Mouse (Mus musculus): Measurements from ENCODE around the gene Polr2f. TPM values are rescaled to one million over a fixed set of nuclear protein-coding genes. Genes with fewer than 3 reads are reported as not detected.

Polr2f gene
- polyA plus RNA-seq, 1 experiment from 2014 or later: 295 TPM

DNA sequence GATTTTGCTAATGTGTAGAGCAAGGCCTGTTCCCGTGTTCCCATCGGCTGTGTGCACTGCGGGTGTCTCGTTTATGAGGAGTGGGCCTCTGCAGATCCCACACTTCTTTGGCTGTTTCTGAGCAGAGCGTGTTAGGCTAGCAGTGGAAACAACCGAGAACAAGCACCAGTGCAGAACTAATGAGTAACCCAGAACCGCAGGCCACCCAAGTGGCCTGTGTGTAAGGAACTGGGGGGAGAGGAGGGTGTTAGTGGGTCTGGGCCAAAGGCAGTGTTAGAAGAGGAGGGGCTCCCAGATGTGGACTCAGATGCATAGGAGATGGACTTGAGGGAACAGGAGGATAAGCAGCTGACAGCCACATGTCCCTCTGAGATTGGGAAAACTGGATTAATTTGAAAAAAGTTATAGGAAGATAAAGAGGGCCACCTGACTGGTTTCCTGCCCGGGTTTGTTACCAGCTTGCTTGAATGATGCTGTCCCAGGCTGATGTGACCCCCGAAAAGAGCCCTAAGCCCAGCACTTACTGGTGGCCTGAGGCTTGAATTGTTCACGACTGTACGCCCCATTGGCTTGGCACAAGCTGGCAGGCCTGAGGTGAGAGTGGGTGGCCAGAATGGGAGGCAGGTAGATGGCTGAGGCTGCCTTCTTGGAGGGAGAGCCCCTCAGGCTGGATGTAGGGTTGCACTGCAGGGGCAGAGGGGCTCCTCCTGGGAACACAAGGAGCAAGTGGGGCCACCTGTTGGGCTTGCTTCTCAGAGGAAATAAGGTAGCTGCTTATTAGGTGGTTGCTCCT, 4.8 kb upstream of the Polr2f start:
- 40% methylated on average over 11 of the region's 11 CpGs for WGBS
- Histone ChIP-seq H3K36me3 (peaks cover 33% of the 10 kb centered on the region), H3K4me2 (no peak overlapping the region), H3K27ac (peak overlapping the region; percentile 69), H3K4me3 (no peak overlapping the region), H3K9me3 (no peaks in the 10 kb centered on the region), H3K27me3 (no peaks in the 10 kb centered on the region), H3K4me1 (peaks cover 24% of the 10 kb centered on the region), H3K9ac (no peak overlapping the region)
- ATAC-seq (ENCODE audit: insufficient number of reproducible peaks, low FRiP score, low TSS enrichment, low read depth): peak; percentile 57; the same call in 1 of the 2 replicates

DNA sequence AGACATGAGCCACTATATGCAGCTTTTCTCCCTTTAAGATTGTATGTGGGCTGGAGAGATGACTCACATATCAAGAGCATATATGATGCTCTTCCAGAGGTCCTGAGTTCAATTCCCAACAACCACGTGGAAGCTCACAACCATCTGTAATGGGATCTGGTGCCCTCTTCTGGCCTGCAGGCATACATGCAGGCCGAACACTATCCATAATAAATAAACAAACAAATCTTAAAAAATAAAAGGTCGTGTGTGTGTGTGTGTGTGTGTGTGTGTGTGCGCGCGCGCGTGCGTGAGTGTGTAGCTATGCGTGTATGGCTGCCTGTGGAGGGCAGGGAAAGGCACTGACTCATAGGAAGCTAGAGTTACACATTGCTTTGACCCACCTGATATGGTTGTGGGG, 1.2 kb upstream of the Polr2f start:
- Histone ChIP-seq H3K27ac (no peak overlapping the region), H3K4me2 (no peak overlapping the region), H3K9me3 (no peaks in the 10 kb centered on the region), H3K4me1 (peaks cover 36% of the 10 kb centered on the region), H3K9ac (no peak overlapping the region), H3K36me3 (peaks cover 11% of the 10 kb centered on the region), H3K27me3 (no peaks in the 10 kb centered on the region), H3K4me3 (no peak overlapping the region)
- no peak for ATAC-seq (ENCODE audit: insufficient number of reproducible peaks, low FRiP score, low TSS enrichment, low read depth)
- 62% methylated on average over 10 of the region's 10 CpGs for WGBS

DNA sequence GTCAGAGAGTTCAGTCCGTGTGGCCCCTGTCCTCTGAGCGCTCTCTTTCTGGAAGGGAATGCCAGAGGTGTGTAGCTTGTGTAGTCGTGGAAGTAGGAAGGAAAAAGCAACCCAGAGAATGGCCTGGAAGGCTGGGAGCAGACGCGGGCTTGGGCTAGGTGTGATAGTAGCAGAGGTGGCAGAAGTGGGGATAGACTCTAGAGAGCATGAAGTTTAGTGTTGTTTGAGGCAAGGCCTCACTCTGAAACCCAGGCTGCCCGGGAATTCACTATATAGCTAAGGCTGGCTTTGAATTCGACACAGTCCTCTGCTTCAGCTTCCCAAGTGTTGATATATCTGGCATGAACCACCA, 733 bp downstream of the Polr2f start:
- Histone ChIP-seq H3K9ac (peak overlapping the region; percentile 78), H3K27me3 (no peaks in the 10 kb centered on the region), H3K4me3 (peak overlapping the region; percentile 86), H3K4me1 (peaks cover 18% of the 10 kb centered on the region), H3K4me2 (peak overlapping the region; percentile 83), H3K36me3 (peaks cover 26% of the 10 kb centered on the region), H3K9me3 (no peaks in the 10 kb centered on the region), H3K27ac (peak overlapping the region; percentile 54; the same call in 1 of the 2 replicates)
- 1% methylated on average over 7 of the region's 7 CpGs for WGBS
- no peak for ATAC-seq (ENCODE audit: insufficient number of reproducible peaks, low FRiP score, low TSS enrichment, low read depth)

DNA sequence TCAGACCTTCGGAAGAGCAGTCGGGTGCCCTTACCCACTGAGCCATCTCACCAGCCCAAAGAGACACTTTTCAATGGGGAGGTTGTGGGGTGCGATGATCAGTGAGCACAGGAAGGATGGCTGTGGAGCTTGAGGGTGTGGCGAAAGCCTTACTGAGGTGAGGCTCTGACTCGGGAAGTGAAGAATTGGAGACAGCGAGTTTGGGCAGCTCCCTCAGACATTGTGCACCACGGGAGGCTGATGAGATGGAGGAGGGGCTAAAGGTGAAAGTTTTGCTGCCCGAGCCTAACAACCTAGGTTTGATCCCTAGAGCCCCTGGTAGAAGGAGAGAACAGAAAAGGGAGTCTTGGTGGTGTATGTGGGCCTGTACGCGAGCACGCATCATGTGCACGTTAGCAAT, 2.5 kb downstream of the Polr2f start:
- Histone ChIP-seq H3K27ac (no peak overlapping the region), H3K4me2 (no peak overlapping the region)
- WGBS: 85% methylated on average over 12 of the region's 12 CpGs

GRCm38 (mm10) chr15:79144021-79144420, 3.2 kb downstream of the Polr2f start:
- H3K4me3 ChIP-seq: no peak overlapping the region
- H3K27me3 ChIP-seq: no peaks in the 10 kb centered on the region
- peaks cover 51% of the 10 kb centered on the region for H3K36me3 ChIP-seq
- H3K4me2 ChIP-seq: no peak overlapping the region
- WGBS: 60% methylated on average over 8 of the region's 8 CpGs
- peak overlapping the region; percentile 50; the same call in 1 of the 2 replicates for H3K27ac ChIP-seq
- H3K4me1 ChIP-seq: peaks cover 18% of the 10 kb centered on the region
- H3K9me3 ChIP-seq: no peaks in the 10 kb centered on the region
- ATAC-seq (ENCODE audit: insufficient number of reproducible peaks, low FRiP score, low TSS enrichment, low read depth): no peak
- no peak overlapping the region for H3K9ac ChIP-seq

More for the DNA sequence above, 2.5 kb downstream of the Polr2f start:
- H3K27me3 ChIP-seq: no peaks in the 10 kb centered on the region
- H3K9me3 ChIP-seq: no peaks in the 10 kb centered on the region
- no peak overlapping the region for H3K4me3 ChIP-seq
- H3K9ac ChIP-seq: no peak overlapping the region
- ATAC-seq (ENCODE audit: insufficient number of reproducible peaks, low FRiP score, low TSS enrichment, low read depth): no peak
- H3K4me1 ChIP-seq: peaks cover 18% of the 10 kb centered on the region
- peaks cover 44% of the 10 kb centered on the region for H3K36me3 ChIP-seq

DNA sequence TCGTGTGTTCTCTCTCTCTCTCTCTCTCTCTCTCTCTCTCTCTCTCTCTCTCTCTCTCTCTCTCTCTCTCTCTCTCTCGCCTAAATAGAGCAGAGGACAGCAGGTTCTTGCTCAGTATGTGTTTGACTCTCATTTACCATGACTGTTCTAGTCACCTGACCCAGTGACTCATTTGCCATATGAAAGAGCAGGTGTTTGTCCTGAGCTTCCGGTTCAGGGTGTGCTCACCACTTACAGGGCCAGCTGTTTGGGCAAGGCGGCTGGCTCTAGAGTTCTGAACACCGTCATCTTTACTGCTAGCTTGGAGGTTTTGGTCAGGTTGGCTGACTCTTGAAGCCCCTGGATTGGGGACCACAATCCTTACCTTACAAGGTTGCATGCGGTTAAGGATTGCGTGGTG, 4.7 kb downstream of the Polr2f start:
- Histone ChIP-seq H3K4me1 (peaks cover 15% of the 10 kb centered on the region), H3K4me3 (no peak overlapping the region), H3K27me3 (no peaks in the 10 kb centered on the region), H3K4me2 (no peak overlapping the region), H3K9me3 (no peaks in the 10 kb centered on the region), H3K27ac (no peak overlapping the region), H3K9ac (no peak overlapping the region), H3K36me3 (peaks cover 62% of the 10 kb centered on the region)
- 86% methylated on average over 7 of the region's 7 CpGs for WGBS
- no peak for ATAC-seq (ENCODE audit: insufficient number of reproducible peaks, low FRiP score, low TSS enrichment, low read depth)

DNA sequence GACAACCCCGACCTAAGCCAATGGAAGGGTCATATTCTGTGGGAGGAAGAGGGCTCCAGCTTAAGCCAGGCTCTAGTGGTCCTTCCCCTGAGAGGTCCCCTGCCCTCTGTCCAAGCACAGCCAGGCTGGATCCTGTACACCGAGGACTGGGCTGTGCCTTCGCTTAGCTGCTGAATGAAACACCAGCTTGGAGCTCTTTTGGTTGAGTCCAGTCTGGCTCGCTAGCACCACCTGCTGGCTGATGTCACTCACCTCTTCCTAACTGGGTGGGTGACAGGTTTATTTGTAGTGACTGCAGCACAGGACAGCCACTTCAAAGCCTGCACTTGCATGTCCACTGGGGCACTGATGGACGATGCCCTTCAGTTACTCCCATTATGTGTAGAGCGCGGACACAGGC, 7.7 kb downstream of the Polr2f start:
- Histone ChIP-seq H3K9ac (no peak overlapping the region), H3K36me3 (peaks cover 91% of the 10 kb centered on the region), H3K4me2 (no peak overlapping the region), H3K27me3 (no peaks in the 10 kb centered on the region), H3K27ac (no peak overlapping the region), H3K4me3 (no peak overlapping the region), H3K9me3 (no peaks in the 10 kb centered on the region), H3K4me1 (0 out of 2 replicates have a peak, but pooled peaks cover 7% of the 10 kb centered on the region)
- 0 out of 2 replicates have a peak, but pooled peaks have one; percentile 56 for ATAC-seq (ENCODE audit: insufficient number of reproducible peaks, low FRiP score, low TSS enrichment, low read depth)
- WGBS: 43% methylated on average over 7 of the region's 7 CpGs

GRCm38 (mm10) chr15:79151881-79152280, 11.1 kb downstream of the Polr2f start:
- H3K4me1 ChIP-seq: 0 out of 2 replicates have a peak, but pooled peaks cover 7% of the 10 kb centered on the region
- H3K9me3 ChIP-seq: no peaks in the 10 kb centered on the region
- WGBS: 73% methylated on average over 8 of the region's 8 CpGs
- peaks cover 61% of the 10 kb centered on the region for H3K36me3 ChIP-seq
- no peak overlapping the region for H3K4me2 ChIP-seq
- peak overlapping the region; percentile 43 for H3K27ac ChIP-seq
- peaks cover 5% of the 10 kb centered on the region; the same call in 1 of the 2 replicates for H3K27me3 ChIP-seq
- no peak overlapping the region for H3K9ac ChIP-seq
- no peak for ATAC-seq (ENCODE audit: insufficient number of reproducible peaks, low FRiP score, low TSS enrichment, low read depth)
- H3K4me3 ChIP-seq: no peak overlapping the region

GRCm38 (mm10) chr15:79152709-79153108, 11.9 kb downstream of the Polr2f start:
- H3K27me3 ChIP-seq: peaks cover 5% of the 10 kb centered on the region; the same call in 1 of the 2 replicates
- no peak overlapping the region for H3K9ac ChIP-seq
- H3K4me3 ChIP-seq: no peak overlapping the region
- no peak for ATAC-seq (ENCODE audit: insufficient number of reproducible peaks, low FRiP score, low TSS enrichment, low read depth)
- 0 out of 2 replicates have a peak, but pooled peaks cover 7% of the 10 kb centered on the region for H3K4me1 ChIP-seq
- peak overlapping the region; percentile 33; the same call in 1 of the 2 replicates for H3K27ac ChIP-seq
- H3K36me3 ChIP-seq: peaks cover 53% of the 10 kb centered on the region
- H3K9me3 ChIP-seq: no peaks in the 10 kb centered on the region
- 63% methylated on average over 6 of the region's 6 CpGs for WGBS
- H3K4me2 ChIP-seq: no peak overlapping the region

GRCm38 (mm10) chr15:79155572-79155971, 14.8 kb downstream of the Polr2f start:
- Histone ChIP-seq H3K27me3 (peaks cover 33% of the 10 kb centered on the region), H3K4me3 (no peak overlapping the region), H3K9me3 (no peaks in the 10 kb centered on the region), H3K9ac (no peak overlapping the region), H3K27ac (no peak overlapping the region), H3K4me2 (no peak overlapping the region), H3K4me1 (0 out of 2 replicates have a peak, but pooled peaks cover 7% of the 10 kb centered on the region), H3K36me3 (peaks cover 28% of the 10 kb centered on the region)
- no peak for ATAC-seq (ENCODE audit: insufficient number of reproducible peaks, low FRiP score, low TSS enrichment, low read depth)
- 40% methylated on average over 3 of the region's 3 CpGs for WGBS

DNA sequence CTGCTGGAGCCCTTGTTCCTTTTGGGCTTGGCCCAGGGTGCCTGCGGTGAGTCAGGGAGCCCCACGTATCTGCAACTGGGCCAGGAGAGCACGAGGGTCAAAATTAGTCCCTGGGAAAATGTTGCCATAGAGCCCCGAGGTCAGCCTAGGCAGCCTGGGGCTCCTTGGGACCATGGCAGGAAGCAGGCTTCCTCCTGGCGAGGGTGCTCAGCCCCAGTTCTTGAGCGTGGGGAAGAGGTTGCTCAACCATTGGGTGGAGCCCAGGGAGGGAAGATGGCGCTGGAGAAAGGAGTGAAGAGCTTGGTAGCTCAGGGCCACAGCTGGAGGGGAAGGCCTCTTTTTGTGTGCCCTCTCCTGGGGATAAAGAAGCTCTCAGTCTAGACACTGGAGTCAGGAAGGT, 21.5 kb downstream of the Polr2f start:
- WGBS: 73% methylated on average over 7 of the region's 7 CpGs
- H3K27ac ChIP-seq: no peak overlapping the region
- H3K4me2 ChIP-seq: no peak overlapping the region
- H3K9me3 ChIP-seq: no peaks in the 10 kb centered on the region
- H3K27me3 ChIP-seq: peaks cover 88% of the 10 kb centered on the region
- H3K4me3 ChIP-seq: peak overlapping the region; percentile 28; the same call in 1 of the 2 replicates
- no peaks in the 10 kb centered on the region for H3K36me3 ChIP-seq
- ATAC-seq (ENCODE audit: insufficient number of reproducible peaks, low FRiP score, low TSS enrichment, low read depth): no peak
- H3K9ac ChIP-seq: no peak overlapping the region
- peaks cover 15% of the 10 kb centered on the region for H3K4me1 ChIP-seq

- no peak overlapping the region for H3K27ac ChIP-seq
- H3K9ac ChIP-seq: no peak overlapping the region
- 48% methylated on average over 14 of the region's 14 CpGs for WGBS
- peaks cover 87% of the 10 kb centered on the region for H3K27me3 ChIP-seq
- no peak for ATAC-seq (ENCODE audit: insufficient number of reproducible peaks, low FRiP score, low TSS enrichment, low read depth)
- H3K4me2 ChIP-seq: peak overlapping the region; percentile 40; the same call in 1 of the 2 replicates
- H3K36me3 ChIP-seq: no peaks in the 10 kb centered on the region
- peaks cover 15% of the 10 kb centered on the region for H3K4me1 ChIP-seq
- peak overlapping the region; percentile 28 for H3K4me3 ChIP-seq
- H3K9me3 ChIP-seq: no peaks in the 10 kb centered on the region
Measured at GRCm38 (mm10) chr15:79162822-79163221, 22.0 kb downstream of the Polr2f start.

Measured in limb, embryonic 15.5 days (tissue).